Mouse (Mus musculus) kidney, embryonic 16.5 days (tissue): Measurements from ENCODE around the gene Fam102b. TPM values are rescaled to one million over a fixed set of nuclear protein-coding genes. Genes with fewer than 3 reads are reported as not detected.

ENCODE experiments used
- ATAC-seq: fragments of 200-750 bp; cut with Nextera tagmentation; 2 replicates; pipeline ENCODE4 v1.8.0; 2017; ENCODE audit warnings: moderate TSS enrichment; ENCODE audit not compliant: low FRiP score, low TSS enrichment
- H3K27ac ChIP-seq: fragments of 300-500 bp; sonication (generic); 2 replicates; pipeline ENCODE4 v1.5.1; 2014; ENCODE audit warnings: low read length
- H3K27me3 ChIP-seq: fragments of 300-500 bp; sonication (generic); 2 replicates; pipeline ENCODE4 v1.6.1; 2014; ENCODE audit warnings: low read length, control low read depth, mixed read lengths; ENCODE audit not compliant: insufficient read depth
- H3K36me3 ChIP-seq: fragments of 300-500 bp; sonication (generic); 2 replicates; pipeline ENCODE4 v1.6.1; 2014; ENCODE audit warnings: low read length, control low read depth, mixed read lengths; ENCODE audit not compliant: insufficient read depth
- H3K4me1 ChIP-seq: fragments of 300-500 bp; sonication (generic); 2 replicates; pipeline ENCODE4 v1.6.1; 2014; ENCODE audit warnings: low read length, control low read depth, mixed read lengths; ENCODE audit not compliant: insufficient read depth
- H3K4me2 ChIP-seq: fragments of 300-500 bp; sonication (generic); replicated peaks from 2 replicates; pipeline ENCODE4 v1.6.1; 2014; ENCODE audit warnings: low read depth, low read length
- H3K4me3 ChIP-seq: fragments of 300-500 bp; sonication (generic); 2 replicates; pipeline ENCODE4 v1.5.1; 2014; ENCODE audit warnings: mild to moderate bottlenecking, low read length
- H3K9ac ChIP-seq: fragments of 300-500 bp; sonication (generic); replicated peaks from 2 replicates; pipeline ENCODE4 v1.6.1; 2014; ENCODE audit warnings: low read length
- H3K9me3 ChIP-seq: fragments of 300-500 bp; sonication (generic); 2 replicates; pipeline ENCODE4 v1.6.1; 2016; ENCODE audit warnings: low read length, control low read depth
- WGBS: fragments of 180-500 bp; shearing (Covaris S2); extraction: QIAGEN DNeasy Blood & Tissue Kit; methylation state at CpG from one replicate; pipeline ENCODE4 v1.1.7; 2014; 5-methylcytosine and 5-hydroxymethylcytosine counted together
- polyA plus RNA-seq: library from polyadenylated mRNA; unstranded; fragments of >200 nt; fragmentation: Nextera tagmentation; extraction: Ambion mirVana; gene quantifications from 2 replicates; pipeline ENCODE4 v1.2.1, GENCODE M21; 2015

The Fam102b gene
- polyA plus RNA-seq, 1 experiment from 2014 or later, result 4.1 TPM

GRCm38 (mm10) chr3:108964361-108965044, 62.9 kb downstream of the Fam102b start:
- Histone ChIP-seq H3K36me3 (no peaks in the 10 kb centered on the region), H3K4me2 (no peak overlapping the region), H3K9ac (no peak overlapping the region), H3K27ac (no peak overlapping the region), H3K4me3 (no peak overlapping the region), H3K9me3 (no peaks in the 10 kb centered on the region), H3K4me1 (0 out of 2 replicates have a peak, but pooled peaks cover 4% of the 10 kb centered on the region), H3K27me3 (no peaks in the 10 kb centered on the region)
- WGBS, result 77% methylated on average over 7 of the region's 7 CpGs
- no peak for ATAC-seq

- Histone ChIP-seq H3K27me3 (no peaks in the 10 kb centered on the region), H3K4me3 (no peak overlapping the region), H3K36me3 (no peaks in the 10 kb centered on the region), H3K4me2 (no peak overlapping the region), H3K27ac (no peak overlapping the region), H3K9ac (no peak overlapping the region), H3K4me1 (0 out of 2 replicates have a peak, but pooled peaks cover 4% of the 10 kb centered on the region), H3K9me3 (no peaks in the 10 kb centered on the region)
- 69% methylated on average over 3 of the region's 3 CpGs for WGBS
- ATAC-seq, result no peak
Measured at GRCm38 (mm10) chr3:108963776-108964175, 63.6 kb downstream of the Fam102b start.

- 84% methylated on average over 3 of the region's 3 CpGs for WGBS
- no peak overlapping the region for H3K27ac ChIP-seq
- H3K4me3 ChIP-seq, result no peak overlapping the region
- no peaks in the 10 kb centered on the region for H3K27me3 ChIP-seq
- no peaks in the 10 kb centered on the region for H3K9me3 ChIP-seq
- no peak overlapping the region for H3K9ac ChIP-seq
- 0 out of 2 replicates have a peak, but pooled peaks cover 4% of the 10 kb centered on the region for H3K4me1 ChIP-seq
- no peak for ATAC-seq
- no peak overlapping the region for H3K4me2 ChIP-seq
- H3K36me3 ChIP-seq, result no peaks in the 10 kb centered on the region
Measured at GRCm38 (mm10) chr3:108963278-108963677, 64.1 kb downstream of the Fam102b start.

- H3K9me3 ChIP-seq, result no peaks in the 10 kb centered on the region
- no peak for ATAC-seq
- H3K4me3 ChIP-seq, result no peak overlapping the region
Measured at GRCm38 (mm10) chr3:108961655-108962054, 65.8 kb downstream of the Fam102b start.

GRCm38 (mm10) chr3:108961226-108961625, 66.2 kb downstream of the Fam102b start:
- Histone ChIP-seq H3K4me1 (0 out of 2 replicates have a peak, but pooled peaks cover 4% of the 10 kb centered on the region), H3K9me3 (no peaks in the 10 kb centered on the region), H3K4me3 (no peak overlapping the region), H3K27ac (no peak overlapping the region), H3K36me3 (no peaks in the 10 kb centered on the region), H3K9ac (no peak overlapping the region), H3K27me3 (no peaks in the 10 kb centered on the region), H3K4me2 (no peak overlapping the region)
- WGBS, result 41% methylated on average over 7 of the region's 7 CpGs
- peak; percentile 47; the same call in 1 of the 2 replicates for ATAC-seq

More at GRCm38 (mm10) chr3:108961655-108962054, 65.8 kb downstream of the Fam102b start:
- Histone ChIP-seq H3K27ac (no peak overlapping the region), H3K36me3 (no peaks in the 10 kb centered on the region), H3K4me2 (no peak overlapping the region), H3K4me1 (0 out of 2 replicates have a peak, but pooled peaks cover 4% of the 10 kb centered on the region), H3K27me3 (no peaks in the 10 kb centered on the region), H3K9ac (no peak overlapping the region)
- WGBS, result 53% methylated on average over 6 of the region's 6 CpGs

GRCm38 (mm10) chr3:108959680-108960295, 67.6 kb downstream of the Fam102b start:
- H3K36me3 ChIP-seq, result no peaks in the 10 kb centered on the region
- 0 out of 2 replicates have a peak, but pooled peaks cover 4% of the 10 kb centered on the region for H3K4me1 ChIP-seq
- no peaks in the 10 kb centered on the region for H3K9me3 ChIP-seq
- 67% methylated on average over 13 of the region's 13 CpGs for WGBS
- no peak overlapping the region for H3K9ac ChIP-seq
- H3K4me2 ChIP-seq, result no peak overlapping the region
- H3K4me3 ChIP-seq, result no peak overlapping the region
- H3K27me3 ChIP-seq, result no peaks in the 10 kb centered on the region
- ATAC-seq, result no peak
- no peak overlapping the region for H3K27ac ChIP-seq

- H3K9me3 ChIP-seq, result no peaks in the 10 kb centered on the region
- H3K27me3 ChIP-seq, result no peaks in the 10 kb centered on the region
- no peak overlapping the region for H3K27ac ChIP-seq
- H3K4me2 ChIP-seq, result no peak overlapping the region
- ATAC-seq, result no peak
- H3K9ac ChIP-seq, result no peak overlapping the region
- no peak overlapping the region for H3K4me3 ChIP-seq
- H3K4me1 ChIP-seq, result 0 out of 2 replicates have a peak, but pooled peaks cover 4% of the 10 kb centered on the region
- no peaks in the 10 kb centered on the region for H3K36me3 ChIP-seq
Measured at GRCm38 (mm10) chr3:108957976-108958375, 69.4 kb downstream of the Fam102b start.

GRCm38 (mm10) chr3:108940996-108941395, 86.4 kb downstream of the Fam102b start:
- WGBS, result 81% methylated on average over 10 of the region's 10 CpGs
- H3K27me3 ChIP-seq, result no peaks in the 10 kb centered on the region
- H3K9ac ChIP-seq, result no peak overlapping the region
- H3K36me3 ChIP-seq, result no peaks in the 10 kb centered on the region
- H3K9me3 ChIP-seq, result peaks cover 12% of the 10 kb centered on the region
- ATAC-seq, result no peak
- no peaks in the 10 kb centered on the region for H3K4me1 ChIP-seq
- no peak overlapping the region for H3K4me3 ChIP-seq
- H3K27ac ChIP-seq, result no peak overlapping the region
- no peak overlapping the region for H3K4me2 ChIP-seq

GRCm38 (mm10) chr3:108940001-108940633, 87.3 kb downstream of the Fam102b start, which contains the start of gene Gm9857:
Gene Gm9857 (minus strand): TSS chr3:108940445.
- Histone ChIP-seq H3K27ac (no peak within 1 kb of the TSS), H3K9ac (peak within 1 kb of the TSS; percentile 46; the same call in 1 of the 2 replicates), H3K36me3 (no peaks in the 10 kb centered on the region), H3K4me3 (peak within 1 kb of the TSS; percentile 36), H3K4me2 (peak within 1 kb of the TSS; percentile 53), H3K27me3 (no peaks in the 10 kb centered on the region), H3K4me1 (no peaks in the 10 kb centered on the region), H3K9me3 (peaks cover 12% of the 10 kb centered on the region)
- 54% methylated on average over 46 of the region's 59 CpGs for WGBS
- ATAC-seq, result peak; percentile 84
